Mouse (Mus musculus) cerebellum, adult 11 months (tissue): ENCODE data around the gene E2f8.

Experiments
- DNase-seq: peaks from one replicate; pipeline ENCODE4 v3.0.0; 2022

E2f8 gene

DNA sequence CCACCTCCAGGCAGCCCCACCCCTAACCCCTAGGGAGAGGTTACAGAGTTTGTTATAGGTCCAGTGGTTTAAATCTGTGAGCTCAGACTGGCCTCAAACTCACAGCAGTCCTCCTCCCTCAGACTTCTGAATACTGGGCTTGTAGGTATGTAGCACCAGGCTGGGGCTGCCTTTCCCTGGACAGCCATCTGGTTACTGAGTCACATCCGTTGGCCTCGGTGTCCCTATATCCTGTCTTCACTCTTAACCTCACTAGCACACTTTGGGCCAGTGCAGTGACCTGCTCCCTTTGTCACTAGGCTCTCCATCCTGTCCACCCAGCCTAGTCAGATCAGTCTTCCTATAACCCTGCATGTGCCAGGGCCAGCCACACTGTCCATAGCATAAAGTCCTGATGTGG, 7.4 kb upstream of the E2f8 start:
- DNase-seq: no peak

GRCm38 (mm10) chr7:48887973-48888372, 6.6 kb upstream of the E2f8 start:
- DNase-seq: no peak

- no peak for DNase-seq
These were observed 2.8 kb upstream of the E2f8 start for GRCm38 (mm10) chr7:48884266-48884611.

DNA sequence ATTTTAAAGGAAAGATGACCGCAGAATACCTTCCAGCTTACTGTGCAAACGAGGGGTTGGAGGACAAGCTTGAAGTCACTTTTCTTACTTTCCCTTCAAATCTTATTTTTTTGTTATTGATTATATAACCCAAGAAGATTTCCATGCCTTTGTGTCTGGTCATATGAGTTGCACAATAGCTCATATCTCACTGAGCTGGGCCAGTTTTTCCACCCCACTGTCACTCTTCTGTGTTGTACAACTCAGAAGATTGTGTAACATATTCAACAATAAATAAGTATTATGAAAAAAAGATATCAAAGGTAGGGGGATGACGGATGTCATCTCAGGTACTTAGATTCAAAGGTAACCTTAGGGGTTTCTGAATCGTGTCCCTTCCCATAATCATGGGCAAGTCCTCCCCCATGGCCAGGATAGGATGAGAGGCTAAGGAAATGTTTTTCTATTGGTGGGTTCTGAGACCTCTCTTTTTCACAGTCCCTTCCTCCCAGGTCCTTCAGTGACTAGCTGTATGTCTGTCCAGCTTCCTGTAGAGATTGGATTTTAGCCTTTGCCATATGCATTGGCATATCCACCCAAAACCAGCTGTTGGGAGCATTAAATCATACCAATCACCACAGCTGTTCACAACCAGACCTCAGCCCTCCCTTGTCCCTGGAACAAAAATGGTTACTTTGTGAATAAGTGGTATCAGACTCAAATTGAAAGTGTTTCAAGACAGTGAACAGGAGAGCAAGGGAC, 2.3 kb upstream of the E2f8 start:
- no peak for DNase-seq

DNA sequence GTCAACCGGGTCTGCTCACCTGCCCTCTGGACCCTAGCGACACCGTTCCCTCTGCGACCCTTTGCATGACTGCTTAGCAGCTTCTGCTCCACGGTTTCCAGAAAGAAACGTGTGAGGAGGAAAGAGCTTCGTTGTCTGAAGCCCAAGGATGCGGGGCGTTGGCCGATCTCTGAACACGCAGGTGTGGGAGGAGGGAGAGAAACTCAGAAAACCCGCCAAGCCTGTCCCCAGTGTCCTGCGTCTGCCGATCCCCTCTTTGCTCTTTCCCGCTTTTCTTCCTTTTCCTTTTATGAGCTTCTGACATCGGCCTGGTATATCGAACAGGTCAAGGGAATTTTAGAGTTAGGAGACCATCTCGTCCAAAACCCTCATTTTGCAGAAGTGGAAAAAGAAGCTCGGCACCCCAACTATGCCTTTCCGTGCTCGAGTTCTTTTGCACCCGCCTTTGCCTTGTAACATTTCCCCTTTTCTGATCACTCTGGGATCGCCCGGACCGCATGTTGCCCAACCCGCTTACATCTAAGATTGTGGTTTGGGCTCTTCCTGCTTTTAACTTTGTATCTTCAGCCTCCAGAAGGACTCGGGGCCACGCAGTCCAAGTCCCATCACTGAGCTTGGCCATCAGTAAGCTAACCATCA, 694 bp upstream of the E2f8 start:
- DNase-seq: no peak

DNA sequence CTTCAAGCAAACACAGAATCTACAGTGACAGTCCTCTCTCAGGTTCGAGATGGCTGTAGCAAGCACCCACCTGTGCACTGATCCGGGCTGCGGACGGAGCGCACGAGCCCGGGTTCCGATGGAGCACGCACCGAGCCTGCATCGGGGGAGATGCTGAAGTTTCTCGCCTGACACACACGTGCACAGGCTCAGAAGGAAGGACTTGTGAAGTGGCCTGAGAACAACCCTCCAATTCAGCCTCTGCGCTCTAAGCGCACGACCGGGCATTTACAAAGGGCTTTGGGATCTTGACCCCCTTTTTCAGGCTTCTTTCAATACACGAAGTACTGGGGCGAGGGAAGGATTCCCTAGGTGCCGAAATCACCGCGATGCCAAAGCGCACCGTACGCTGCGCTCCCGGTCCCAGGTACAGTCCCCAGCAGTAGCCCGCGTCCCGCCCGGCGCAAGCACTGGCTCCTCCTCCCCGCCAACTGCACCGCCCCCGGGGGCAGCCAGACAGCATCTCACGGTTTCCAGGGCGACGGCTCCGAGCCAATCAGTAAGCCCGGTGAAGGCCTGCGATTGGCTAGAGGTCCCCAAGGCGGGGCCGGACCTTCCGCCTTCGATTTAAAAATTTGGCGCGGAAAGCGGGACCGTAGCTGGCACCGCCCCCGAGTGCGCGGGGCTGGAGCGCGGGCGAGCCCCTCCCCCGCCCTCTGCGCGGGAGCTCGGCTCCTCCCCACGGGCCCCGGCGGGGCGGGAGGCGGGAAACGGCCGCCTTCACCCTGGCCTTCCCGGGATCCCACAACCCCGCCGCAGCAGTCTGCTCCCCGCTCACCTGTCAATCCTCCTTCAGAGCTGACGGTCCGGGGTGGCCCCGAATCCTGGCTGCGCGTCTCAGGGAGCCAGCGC, 560 bp downstream of the E2f8 start:
- peak; percentile 81 for DNase-seq

GRCm38 (mm10) chr7:48879574-48879973, 1.8 kb downstream of the E2f8 start:
- no peak for DNase-seq

DNA sequence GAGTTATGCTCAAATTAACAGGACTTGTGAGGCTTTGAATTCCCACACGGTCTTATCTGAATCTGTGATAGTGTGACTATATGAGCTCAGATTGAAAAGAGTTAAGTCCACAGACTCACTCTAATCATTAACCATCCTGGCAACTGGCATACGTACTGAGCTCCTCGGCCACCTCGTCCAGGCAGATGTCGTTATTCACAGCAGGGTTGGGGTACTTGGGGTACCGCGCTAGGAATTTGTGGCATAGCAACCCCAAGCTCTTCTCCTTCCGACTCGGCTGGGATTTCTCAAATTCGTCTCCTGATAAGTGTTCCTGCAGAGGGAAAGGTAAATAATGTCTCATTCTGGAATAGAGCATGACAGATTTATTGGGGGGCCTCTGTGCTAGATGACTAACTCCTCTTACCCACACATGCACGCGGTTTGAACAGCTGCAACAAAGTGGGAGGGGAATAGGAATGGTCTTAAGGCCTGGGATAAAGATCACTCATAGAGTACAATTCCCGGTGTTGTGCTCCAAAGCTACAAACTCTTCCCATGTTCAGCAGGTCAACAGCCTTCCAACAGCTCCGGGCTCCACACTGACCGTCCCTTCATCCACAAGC, 3.5 kb downstream of the E2f8 start:
- DNase-seq: no peak

- DNase-seq: peak; percentile 29
These were observed 4.9 kb downstream of the E2f8 start for GRCm38 (mm10) chr7:48876526-48876925.

DNA sequence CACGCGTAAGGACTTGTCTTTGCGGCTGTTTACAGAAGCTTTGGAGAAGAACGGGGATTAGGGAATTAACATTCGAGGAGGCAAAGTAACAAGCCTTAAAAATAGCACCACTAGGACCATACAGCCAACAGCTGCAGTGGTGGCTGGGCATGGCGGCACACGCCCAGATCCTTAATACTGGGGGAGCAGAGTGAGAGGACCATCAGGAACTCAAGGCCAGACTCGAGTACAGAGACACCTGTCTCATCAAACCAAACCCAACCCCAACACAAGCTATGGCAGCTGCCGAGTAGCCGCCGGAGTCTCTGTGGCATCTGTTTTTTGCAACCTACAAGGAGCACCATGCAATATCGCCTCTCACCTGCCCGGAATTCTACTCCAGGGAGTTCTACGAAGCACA, 6.3 kb downstream of the E2f8 start:
- no peak for DNase-seq

- DNase-seq: no peak
These were observed 10.1 kb downstream of the E2f8 start for GRCm38 (mm10) chr7:48871292-48871691.

GRCm38 (mm10) chr7:48870579-48871180, 10.7 kb downstream of the E2f8 start:
- DNase-seq: no peak

GRCm38 (mm10) chr7:48870144-48870543, 11.3 kb downstream of the E2f8 start:
- DNase-seq: no peak

DNA sequence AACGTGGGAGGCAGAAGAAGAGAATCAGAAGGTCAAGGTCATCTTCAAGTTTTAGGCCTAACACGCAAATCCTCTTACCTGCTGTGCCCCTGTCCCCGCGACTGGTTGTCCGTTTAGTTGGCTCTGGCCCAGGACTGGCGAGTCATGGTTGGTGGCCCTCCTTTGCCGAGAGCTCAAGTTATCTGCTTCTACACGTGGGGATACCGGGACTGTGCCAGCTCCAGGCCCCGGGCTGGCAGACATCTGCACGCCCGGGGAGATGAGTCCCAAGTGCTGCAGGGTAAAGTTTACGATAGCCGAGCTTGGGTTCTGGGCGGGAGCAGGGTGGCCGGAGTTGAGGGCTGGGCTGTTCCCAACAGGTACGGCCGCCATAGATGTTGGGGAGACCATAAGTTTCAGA, 13.8 kb downstream of the E2f8 start:
- DNase-seq: no peak

GRCm38 (mm10) chr7:48864671-48865458, 16.5 kb downstream of the E2f8 start:
- no peak for DNase-seq

GRCm38 (mm10) chr7:48864199-48864598, 17.2 kb downstream of the E2f8 start:
- DNase-seq: no peak

DNA sequence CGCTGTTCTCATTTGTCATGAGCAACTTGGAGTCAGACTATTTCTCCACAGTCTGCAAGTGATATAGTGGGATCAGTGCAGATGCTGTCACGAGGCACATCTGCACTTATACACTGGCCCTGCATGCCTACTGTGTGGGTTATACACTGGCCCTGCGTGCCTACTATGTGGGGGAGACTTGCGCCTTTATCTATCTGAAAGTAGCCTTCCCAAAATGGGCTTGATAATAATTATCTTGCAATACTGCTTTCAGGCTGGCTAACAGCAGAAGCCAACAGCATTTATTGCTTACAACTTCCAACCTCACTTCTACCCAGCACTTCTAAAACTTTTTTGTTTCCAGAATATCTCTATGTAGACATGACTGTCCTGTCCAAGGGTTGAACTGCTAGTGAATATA, 19.6 kb downstream of the E2f8 start:
- DNase-seq: no peak

DNA sequence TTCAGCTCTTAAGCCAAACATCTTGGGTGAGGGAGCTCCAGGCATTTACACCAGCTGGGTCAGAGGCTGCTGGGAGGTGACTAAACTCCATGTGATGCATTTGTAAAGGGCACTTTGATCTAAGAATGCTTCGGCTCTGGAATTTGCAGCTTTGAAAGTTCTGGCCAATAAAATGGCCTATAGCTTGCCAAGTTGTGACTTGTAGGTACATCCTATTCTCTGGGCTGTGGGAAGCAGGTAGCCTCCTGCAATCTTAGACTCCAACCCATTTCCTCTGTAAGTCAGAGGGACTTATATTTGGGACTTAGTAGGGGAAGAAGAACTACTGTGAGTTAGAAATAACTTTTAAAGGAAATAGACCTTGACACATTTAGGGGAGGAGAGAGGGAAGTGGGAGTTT, 20.4 kb downstream of the E2f8 start:
- no peak for DNase-seq

DNA sequence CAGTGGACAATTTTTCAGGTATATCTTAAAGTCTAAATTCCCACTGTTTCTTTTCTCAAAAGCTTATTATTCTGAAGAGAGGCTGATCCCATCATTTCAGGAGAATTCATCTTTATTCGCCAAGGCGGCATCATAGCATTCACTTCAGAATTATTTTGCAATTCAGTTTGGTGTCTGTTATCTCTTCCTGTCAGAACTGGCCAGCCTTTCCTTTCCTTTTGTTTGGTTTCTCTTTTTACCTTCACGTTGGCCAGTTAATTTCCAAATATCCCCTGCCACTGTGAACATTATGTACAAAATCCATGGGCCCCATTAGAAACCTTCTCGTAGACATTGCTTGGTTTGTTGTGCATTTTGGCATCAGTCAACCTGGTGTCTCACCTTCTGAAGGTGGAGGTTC, 22.0 kb downstream of the E2f8 start:
- DNase-seq: no peak

- DNase-seq: no peak
These were observed 23.1 kb downstream of the E2f8 start for GRCm38 (mm10) chr7:48858257-48858656.

DNA sequence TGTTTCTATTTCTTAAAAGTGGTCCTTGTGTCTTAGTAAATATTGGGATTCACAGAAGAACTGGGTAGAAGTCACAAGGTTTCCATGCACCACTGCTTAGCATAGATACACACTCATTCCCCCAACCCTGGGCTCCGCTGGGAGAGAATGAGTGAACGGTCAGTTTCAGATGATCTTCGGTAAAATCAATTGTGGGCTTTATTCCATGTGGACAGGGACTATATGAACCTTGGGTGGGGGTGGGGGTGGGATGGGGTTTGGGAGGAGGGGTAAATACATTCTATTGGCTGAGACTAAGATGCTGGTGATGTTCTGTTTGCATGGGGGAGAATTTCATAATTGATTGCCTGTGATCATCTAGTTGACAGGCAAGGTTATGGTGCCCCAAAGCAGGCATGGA, 25.9 kb downstream of the E2f8 start:
- DNase-seq: no peak

- DNase-seq: no peak
These were observed 27.9 kb downstream of the E2f8 start for GRCm38 (mm10) chr7:48853496-48853895.
